Mouse (Mus musculus) MEL-GATA-1-ER (cell line): Measurements from ENCODE around the gene Arl8b.
A peak's percentile ranks its signal among the peaks of the same experiment; 100 is the strongest.

Source experiments
- DNase-seq: peaks from one replicate; pipeline ENCODE4 v3.0.0-alpha.2; 2012; ENCODE audit warnings: low read depth; ENCODE audit errors: extremely low read depth

Arl8b gene

GRCm38 (mm10) chr6:108784056-108784455, 1.2 kb downstream of the Arl8b start:
- peak; percentile 25 for DNase-seq

GRCm38 (mm10) chr6:108784796-108785195, 1.9 kb downstream of the Arl8b start:
- peak; percentile 53 for DNase-seq

- DNase-seq = no peak
Measured at GRCm38 (mm10) chr6:108785551-108785950, 2.7 kb downstream of the Arl8b start.

- DNase-seq = no peak
Measured at GRCm38 (mm10) chr6:108791498-108791897, 8.6 kb downstream of the Arl8b start.

GRCm38 (mm10) chr6:108795912-108796311, 13.0 kb downstream of the Arl8b start:
- DNase-seq = no peak

GRCm38 (mm10) chr6:108796706-108797105, 13.8 kb downstream of the Arl8b start:
- DNase-seq = no peak

- no peak for DNase-seq
Measured at GRCm38 (mm10) chr6:108805194-108805593, 22.3 kb downstream of the Arl8b start.

- no peak for DNase-seq
Measured at GRCm38 (mm10) chr6:108805871-108806270, 23.0 kb downstream of the Arl8b start.

- no peak for DNase-seq
Measured at GRCm38 (mm10) chr6:108807446-108807845, 24.5 kb downstream of the Arl8b start.

- no peak for DNase-seq
Measured at GRCm38 (mm10) chr6:108808786-108809185, 25.9 kb downstream of the Arl8b start.

GRCm38 (mm10) chr6:108810237-108810636, 27.3 kb downstream of the Arl8b start:
- DNase-seq = no peak

GRCm38 (mm10) chr6:108812134-108812533, 29.2 kb downstream of the Arl8b start:
- no peak for DNase-seq

GRCm38 (mm10) chr6:108817510-108817909, 34.6 kb downstream of the Arl8b start:
- DNase-seq = no peak

GRCm38 (mm10) chr6:108824816-108825545, 42.1 kb downstream of the Arl8b start:
- no peak for DNase-seq

- DNase-seq = no peak
Measured at GRCm38 (mm10) chr6:108826070-108826469, 43.2 kb downstream of the Arl8b start.

GRCm38 (mm10) chr6:108827336-108827920, 44.5 kb downstream of the Arl8b start:
- no peak for DNase-seq

GRCm38 (mm10) chr6:108828234-108828868, 45.5 kb downstream of the Arl8b start, which contains the start of gene Edem1:
Gene Edem1, plus strand, starts transcription at chr6:108828641.
- DNase-seq = peak; percentile 70

GRCm38 (mm10) chr6:108828872-108829271, 46.0 kb downstream of the Arl8b start:
- DNase-seq = no peak

GRCm38 (mm10) chr6:108829386-108830370, 46.8 kb downstream of the Arl8b start:
- DNase-seq = no peak

GRCm38 (mm10) chr6:108832170-108832569, 49.3 kb downstream of the Arl8b start:
- DNase-seq = no peak

GRCm38 (mm10) chr6:108832989-108833388, 50.1 kb downstream of the Arl8b start:
- DNase-seq = no peak
